Mouse (Mus musculus): ENCODE results near the gene Ackr2. TPM values are rescaled to one million over a fixed set of nuclear protein-coding genes. Genes with fewer than 3 reads are reported as not detected.

The Ackr2 gene
- 14.8 and 16.2 TPM in 2 replicates for polyA plus RNA-seq (2015; fragmentation: Nextera tagmentation; extraction: Ambion mirVana)

DNA sequence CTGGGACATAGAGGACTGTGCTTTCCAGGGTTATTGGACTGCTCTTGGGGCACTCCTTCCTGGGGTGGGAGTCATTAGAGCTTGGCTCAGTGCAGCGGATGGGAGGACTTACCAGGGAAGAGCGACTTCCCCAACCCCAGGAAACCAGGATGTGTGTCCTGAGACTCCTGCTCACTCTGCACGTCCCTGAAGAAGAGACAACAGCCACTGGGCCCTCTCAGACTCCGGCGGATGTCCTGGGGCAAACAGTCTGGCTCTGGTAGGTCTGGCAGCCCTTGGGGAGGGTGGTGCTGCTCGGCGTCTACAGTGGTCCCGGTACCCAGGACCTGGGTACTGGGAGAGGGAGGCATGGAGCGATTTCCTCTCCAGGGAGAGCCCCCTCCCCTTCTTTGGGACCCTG, at the start of gene Ackr2:
Gene Ackr2, plus strand, starts transcription at position 111 of the 400 bp plus-strand sequence.
- peak within 1 kb of the TSS; percentile 19 for H3K4me2 ChIP-seq (replicated peaks; ENCODE audit: low read depth, low read length)
- H3K27me3 ChIP-seq (replicated peaks; ENCODE audit: insufficient read depth, low read length) = no peaks in the 10 kb centered on the region
- no peak within 1 kb of the TSS for H3K9ac ChIP-seq (replicated peaks; ENCODE audit: low read depth)
- ATAC-seq (peak; percentile 49), DNase-seq (ENCODE audit: low spot score) (peak; percentile 32)
- H3K9me3 ChIP-seq (ENCODE audit: low read length) = no peaks in the 10 kb centered on the region
- peak; percentile 60 for TF ChIP-seq EP300 (IDR thresholded peaks at IDR 0.05)
- TF ChIP-seq CTCF (IDR thresholded peaks at IDR 0.05) = no peak
- no peaks in the 10 kb centered on the region for H3K36me3 ChIP-seq (ENCODE audit: insufficient read depth, low read length)
- H3K4me3 ChIP-seq (ENCODE audit: low read depth, low read length) = no peak within 1 kb of the TSS
- 69% methylated on average over 9 of the region's 9 CpGs for WGBS
- peaks cover 8% of the 10 kb centered on the region; the same call in 1 of the 2 replicates for H3K4me1 ChIP-seq (ENCODE audit: insufficient read depth, low read depth, low read length)
- H3K27ac ChIP-seq (ENCODE audit: low read length) = peak within 1 kb of the TSS; percentile 38

DNA sequence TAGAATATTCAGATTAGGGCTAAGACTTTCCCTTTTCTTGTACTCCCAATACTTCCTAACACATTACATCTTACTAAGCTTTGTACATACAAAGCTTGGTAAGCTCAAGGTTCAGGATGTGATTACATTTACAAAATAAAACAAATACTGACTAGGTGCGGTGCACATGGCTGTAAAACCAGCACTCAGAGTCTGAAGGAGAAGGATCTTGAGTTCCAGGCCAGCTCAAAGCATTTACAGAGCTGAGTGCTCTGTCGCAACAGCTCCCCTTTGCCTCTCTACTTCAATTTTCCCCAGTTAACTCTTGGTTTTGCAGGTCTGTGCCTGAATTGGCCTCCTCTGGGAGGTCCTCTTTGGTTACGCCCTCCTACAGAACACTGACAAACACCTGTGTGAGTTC, 43.9 kb upstream of the Ackr2 start:
- TF ChIP-seq EP300 (IDR thresholded peaks at IDR 0.05) = peak; percentile 40
- no peak for TF ChIP-seq CTCF (IDR thresholded peaks at IDR 0.05)
- no peak for ATAC-seq
- H3K4me1 ChIP-seq (ENCODE audit: insufficient read depth, low read depth, low read length) = 0 out of 2 replicates have a peak, but pooled peaks cover 3% of the 10 kb centered on the region
- 56% methylated on average over 3 of the region's 3 CpGs for WGBS
- H3K27ac ChIP-seq (ENCODE audit: low read length) = peak overlapping the region; percentile 54; the same call in 1 of the 2 replicates
- H3K27me3 ChIP-seq (replicated peaks; ENCODE audit: insufficient read depth, low read length) = no peaks in the 10 kb centered on the region
- no peak overlapping the region for H3K4me3 ChIP-seq (ENCODE audit: low read depth, low read length)
- no peaks in the 10 kb centered on the region for H3K9me3 ChIP-seq (ENCODE audit: low read length)
- peak; percentile 75 for DNase-seq (ENCODE audit: low spot score)
- H3K36me3 ChIP-seq (ENCODE audit: insufficient read depth, low read length) = peaks cover 19% of the 10 kb centered on the region; the same call in 1 of the 2 replicates
- H3K4me2 ChIP-seq (replicated peaks; ENCODE audit: low read depth, low read length) = no peak overlapping the region
- H3K9ac ChIP-seq (replicated peaks; ENCODE audit: low read depth) = no peak overlapping the region

DNA sequence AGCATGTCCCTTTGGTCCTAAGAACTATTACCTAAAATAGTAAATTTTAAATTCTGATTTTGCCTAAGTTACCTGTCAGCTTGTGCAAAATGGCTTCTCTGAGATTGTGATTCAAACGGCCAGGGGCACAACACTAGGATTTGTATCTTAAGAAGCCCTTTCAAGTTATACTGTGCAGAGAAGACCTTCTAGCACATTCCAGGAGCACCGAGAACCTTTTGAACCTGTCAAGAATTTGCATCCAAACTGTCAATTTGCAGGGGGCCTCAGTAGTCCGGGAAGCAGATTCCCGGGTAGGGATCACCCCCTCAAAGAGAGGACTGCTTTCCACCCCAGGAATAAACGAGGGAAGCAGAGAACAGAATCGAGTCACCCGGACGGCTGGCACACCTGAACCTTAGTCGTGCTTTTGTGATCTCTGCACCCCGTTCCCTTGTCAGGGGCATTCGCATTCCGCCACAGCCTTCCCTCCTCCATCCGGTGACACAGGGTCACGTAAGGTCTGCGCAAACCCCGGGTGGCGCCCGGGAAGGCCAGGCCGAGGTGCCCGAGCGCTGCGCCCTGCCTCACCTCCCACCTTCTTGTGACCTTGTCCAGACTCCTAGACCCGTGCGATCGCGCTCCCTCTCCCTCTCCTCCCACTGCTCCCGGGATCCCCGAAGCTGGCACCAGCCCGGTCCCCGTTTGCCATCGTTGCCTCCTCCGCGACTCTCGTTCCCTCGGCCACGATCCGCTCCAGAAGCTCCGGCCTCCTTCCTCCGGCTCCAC, 41.3 kb upstream of the Ackr2 start:
- peak; percentile 50 for DNase-seq (ENCODE audit: low spot score)

DNA sequence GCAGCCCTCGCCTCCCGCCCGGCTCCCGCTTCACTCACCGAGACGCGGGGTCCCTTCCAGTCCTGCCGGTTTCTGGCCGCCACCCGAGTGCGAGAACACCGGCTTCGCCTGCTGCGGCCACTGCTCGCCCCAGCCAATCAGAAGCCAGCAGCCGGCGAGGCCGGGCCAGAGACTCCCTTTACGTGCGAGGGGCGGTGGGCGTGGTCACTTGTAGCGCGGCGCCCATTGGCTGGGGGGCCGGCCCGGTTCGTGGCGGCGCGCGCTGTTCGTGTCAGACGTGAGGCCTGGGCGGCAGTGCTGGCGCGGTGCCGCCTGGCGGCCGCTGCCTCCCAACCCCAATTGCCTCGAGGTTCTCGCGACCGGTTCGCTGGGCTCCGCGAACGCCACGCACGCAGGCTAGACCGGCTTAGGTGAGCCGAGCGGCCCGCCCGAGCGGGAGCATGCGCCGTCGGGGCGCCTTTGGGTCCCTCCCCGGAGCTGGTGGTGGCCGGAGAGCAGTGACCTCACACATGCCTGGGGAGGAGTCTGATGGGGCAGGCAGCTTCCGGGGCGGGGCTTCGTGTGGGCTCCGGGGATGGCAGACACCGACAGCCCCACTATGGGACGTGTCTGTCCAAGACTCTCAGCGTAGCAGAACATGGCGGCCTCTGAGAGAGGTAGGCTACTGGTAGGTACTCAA, 40.5 kb upstream of the Ackr2 start:
- WGBS = under 1% methylated on average over 63 of the region's 70 CpGs
- peak; percentile 97 for ATAC-seq

More for the DNA sequence above, 41.3 kb upstream of the Ackr2 start:
- WGBS = 2% methylated on average over 32 of the region's 39 CpGs
- peak overlapping the region; percentile 83 for H3K4me3 ChIP-seq (ENCODE audit: low read depth, low read length)
- H3K36me3 ChIP-seq (ENCODE audit: insufficient read depth, low read length) = peaks cover 2% of the 10 kb centered on the region; the same call in 1 of the 2 replicates
- peak overlapping the region; percentile 80 for H3K9ac ChIP-seq (replicated peaks; ENCODE audit: low read depth)
- H3K27me3 ChIP-seq (replicated peaks; ENCODE audit: insufficient read depth, low read length) = no peaks in the 10 kb centered on the region
- peak; percentile 12 for ATAC-seq
- 0 out of 2 replicates have a peak, but pooled peaks cover 3% of the 10 kb centered on the region for H3K4me1 ChIP-seq (ENCODE audit: insufficient read depth, low read depth, low read length)
- H3K27ac ChIP-seq (ENCODE audit: low read length) = peak overlapping the region; percentile 98
- H3K4me2 ChIP-seq (replicated peaks; ENCODE audit: low read depth, low read length) = peak overlapping the region; percentile 75
- no peaks in the 10 kb centered on the region for H3K9me3 ChIP-seq (ENCODE audit: low read length)
- no peak for TF ChIP-seq EP300 (IDR thresholded peaks at IDR 0.05)
- TF ChIP-seq CTCF (IDR thresholded peaks at IDR 0.05) = no peak

DNA sequence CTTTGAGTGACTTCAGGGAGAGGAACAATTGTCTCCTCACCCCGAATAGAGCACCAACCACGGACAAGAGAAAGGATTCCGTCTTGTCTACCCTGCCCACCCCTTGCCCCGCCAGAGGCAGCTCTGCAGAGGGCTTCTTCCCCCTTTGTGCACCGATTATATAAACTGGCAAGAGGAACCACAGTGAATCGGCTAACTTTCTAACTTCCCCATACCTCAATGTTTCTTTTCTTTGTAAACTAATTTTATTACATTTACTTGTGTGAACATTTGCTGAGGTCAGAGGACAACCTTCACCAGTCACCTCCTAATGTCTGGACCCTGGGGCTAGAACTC, 40.0 kb upstream of the Ackr2 start, which contains the start of gene Higd1a:
Gene Higd1a, minus strand, starts transcription at position 210 of the 336 bp plus-strand sequence.
- peak within 1 kb of the TSS; percentile 83 for H3K4me3 ChIP-seq (ENCODE audit: low read depth, low read length)
- no peaks in the 10 kb centered on the region for H3K9me3 ChIP-seq (ENCODE audit: low read length)
- TF ChIP-seq CTCF (IDR thresholded peaks at IDR 0.05) (no peak), EP300 (IDR thresholded peaks at IDR 0.05) (0 out of 2 replicates have a peak, but pooled peaks have one; percentile 15)
- 16% methylated on average over 6 of the region's 6 CpGs for WGBS
- H3K27me3 ChIP-seq (replicated peaks; ENCODE audit: insufficient read depth, low read length) = no peaks in the 10 kb centered on the region
- 0 out of 2 replicates have a peak, but pooled peaks cover 3% of the 10 kb centered on the region for H3K4me1 ChIP-seq (ENCODE audit: insufficient read depth, low read depth, low read length)
- peak within 1 kb of the TSS; percentile 80 for H3K9ac ChIP-seq (replicated peaks; ENCODE audit: low read depth)
- peak within 1 kb of the TSS; percentile 98 for H3K27ac ChIP-seq (ENCODE audit: low read length)
- no peak for DNase-seq (ENCODE audit: low spot score)
- no peaks in the 10 kb centered on the region for H3K36me3 ChIP-seq (ENCODE audit: insufficient read depth, low read length)
- ATAC-seq = no peak
- H3K4me2 ChIP-seq (replicated peaks; ENCODE audit: low read depth, low read length) = peak within 1 kb of the TSS; percentile 75

More for the DNA sequence above, 40.5 kb upstream of the Ackr2 start:
- TF ChIP-seq CTCF (IDR thresholded peaks at IDR 0.05) (peak; percentile 55), EP300 (IDR thresholded peaks at IDR 0.05) (no peak)
- Histone ChIP-seq H3K9me3 (ENCODE audit: low read length) (no peaks in the 10 kb centered on the region), H3K4me3 (ENCODE audit: low read depth, low read length) (peak overlapping the region; percentile 83), H3K27me3 (replicated peaks; ENCODE audit: insufficient read depth, low read length) (no peaks in the 10 kb centered on the region), H3K27ac (ENCODE audit: low read length) (peak overlapping the region; percentile 98), H3K36me3 (ENCODE audit: insufficient read depth, low read length) (no peaks in the 10 kb centered on the region), H3K4me1 (ENCODE audit: insufficient read depth, low read depth, low read length) (0 out of 2 replicates have a peak, but pooled peaks cover 3% of the 10 kb centered on the region), H3K9ac (replicated peaks; ENCODE audit: low read depth) (peak overlapping the region; percentile 80), H3K4me2 (replicated peaks; ENCODE audit: low read depth, low read length) (peak overlapping the region; percentile 75)
- DNase-seq (ENCODE audit: low spot score) = peak; percentile 99

DNA sequence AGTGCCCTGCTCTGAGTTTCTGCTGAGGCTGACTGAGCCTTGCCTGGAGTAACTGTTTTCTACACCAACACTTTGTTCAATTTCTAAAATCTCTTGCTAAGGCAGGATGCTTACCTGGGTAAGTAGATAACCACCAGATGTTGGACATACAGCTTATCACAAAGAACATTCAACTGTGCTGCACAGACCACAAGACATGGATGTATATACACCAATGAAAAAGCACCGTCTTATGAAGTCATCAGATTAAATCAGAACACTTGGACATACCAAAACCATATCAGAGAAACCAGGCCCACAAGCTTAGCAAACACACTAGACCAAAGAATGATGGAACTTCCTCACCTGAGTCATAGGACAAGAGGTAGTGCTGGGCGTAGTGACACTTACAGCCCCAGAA, 38.8 kb upstream of the Ackr2 start:
- Histone ChIP-seq H3K36me3 (ENCODE audit: insufficient read depth, low read length) (no peaks in the 10 kb centered on the region), H3K4me2 (replicated peaks; ENCODE audit: low read depth, low read length) (no peak overlapping the region), H3K9me3 (ENCODE audit: low read length) (no peaks in the 10 kb centered on the region), H3K4me1 (ENCODE audit: insufficient read depth, low read depth, low read length) (0 out of 2 replicates have a peak, but pooled peaks cover 3% of the 10 kb centered on the region), H3K4me3 (ENCODE audit: low read depth, low read length) (no peak overlapping the region), H3K9ac (replicated peaks; ENCODE audit: low read depth) (no peak overlapping the region), H3K27me3 (replicated peaks; ENCODE audit: insufficient read depth, low read length) (no peaks in the 10 kb centered on the region), H3K27ac (ENCODE audit: low read length) (no peak overlapping the region)
- DNase-seq (ENCODE audit: low spot score) = no peak
- ATAC-seq = no peak
- 93% methylated on average over 2 of the region's 2 CpGs for WGBS
- no peak for TF ChIP-seq EP300 (IDR thresholded peaks at IDR 0.05)
- no peak for TF ChIP-seq CTCF (IDR thresholded peaks at IDR 0.05)
